Mouse (Mus musculus) cerebellum, adult 9-11 months (tissue): ENCODE data around the gene Gm10382.

Experiments used
- DNase-seq: peaks from one replicate; pipeline ENCODE4 v3.0.0; 2022

Gene Gm10382

GRCm38 (mm10) chr5:125389131-125389578 is at the start of gene Gm10382:
TSS of gene Gm10382 (plus strand) at chr5:125389322.
- peak; percentile 85 for DNase-seq

- no peak for DNase-seq
These were observed 49.1 kb upstream of the Gm10382 start for GRCm38 (mm10) chr5:125339851-125340531.

GRCm38 (mm10) chr5:125340547-125341262 is 48.4 kb upstream of the Gm10382 start, which contains the start of gene Scarb1:
TSS of gene Scarb1 (minus strand) at chr5:125341094.
- peak; percentile 62 for DNase-seq

- DNase-seq: no peak
These were observed 47.5 kb upstream of the Gm10382 start for GRCm38 (mm10) chr5:125341459-125342090.

DNA sequence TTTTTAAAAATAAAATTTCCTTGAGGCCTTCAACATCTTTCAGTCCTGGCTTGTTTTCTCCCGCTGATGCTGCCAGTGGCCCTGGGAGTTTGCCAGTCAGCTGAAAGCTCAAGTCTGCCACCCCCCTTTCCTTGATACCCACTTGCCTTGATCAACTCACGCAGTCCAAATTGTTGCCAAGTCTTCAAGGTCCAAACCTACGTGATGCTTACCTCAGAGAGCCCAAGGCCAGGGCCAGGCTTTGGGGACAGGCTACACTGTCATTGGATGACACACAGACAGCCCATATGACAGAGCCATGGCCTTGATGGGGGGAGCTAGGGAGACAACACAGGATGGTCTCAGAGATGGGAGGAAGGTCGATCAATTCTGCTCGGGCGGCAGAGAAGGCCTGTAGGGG is 44.8 kb upstream of the Gm10382 start:
- DNase-seq: no peak

GRCm38 (mm10) chr5:125348067-125348466 is 41.1 kb upstream of the Gm10382 start:
- DNase-seq: no peak

DNA sequence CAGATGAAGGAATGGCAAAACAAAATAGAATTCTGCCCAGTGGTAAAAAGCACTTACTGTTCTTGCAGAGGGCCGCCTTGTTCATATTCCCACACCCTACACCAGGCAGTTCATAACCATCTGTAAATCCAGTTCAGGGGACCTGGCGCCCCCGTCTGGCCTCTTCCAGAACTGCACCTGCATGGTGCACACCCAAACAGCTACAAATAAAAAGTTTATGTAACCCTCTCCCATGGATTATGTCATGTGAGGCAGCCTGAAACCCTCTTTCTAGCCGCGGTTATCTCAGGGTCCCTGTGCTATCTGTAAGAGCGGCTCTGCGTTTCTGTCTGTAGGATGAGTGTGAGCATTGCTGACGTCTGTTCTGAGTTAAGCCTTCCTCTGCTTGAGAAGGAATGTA is 40.6 kb upstream of the Gm10382 start:
- no peak for DNase-seq

DNA sequence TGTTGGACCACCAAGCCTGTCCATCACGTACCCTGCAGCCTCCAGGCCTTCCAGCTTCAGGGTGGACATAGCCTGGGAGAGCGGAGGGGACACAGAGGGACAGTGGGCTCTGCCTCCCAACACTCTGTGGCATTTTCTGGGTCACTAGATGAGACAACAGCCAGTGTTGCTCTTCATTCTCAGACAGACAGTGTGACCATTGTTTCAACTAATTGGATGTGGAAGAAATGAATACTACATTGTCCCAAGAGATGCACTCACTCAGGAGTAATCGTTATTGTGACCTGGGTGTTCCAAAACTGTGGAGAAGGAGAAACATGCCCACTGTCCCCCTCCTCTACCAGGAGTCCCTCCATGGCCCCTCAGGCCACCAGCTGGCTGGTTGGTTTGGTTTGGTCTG is 39.7 kb upstream of the Gm10382 start:
- DNase-seq: no peak

DNA sequence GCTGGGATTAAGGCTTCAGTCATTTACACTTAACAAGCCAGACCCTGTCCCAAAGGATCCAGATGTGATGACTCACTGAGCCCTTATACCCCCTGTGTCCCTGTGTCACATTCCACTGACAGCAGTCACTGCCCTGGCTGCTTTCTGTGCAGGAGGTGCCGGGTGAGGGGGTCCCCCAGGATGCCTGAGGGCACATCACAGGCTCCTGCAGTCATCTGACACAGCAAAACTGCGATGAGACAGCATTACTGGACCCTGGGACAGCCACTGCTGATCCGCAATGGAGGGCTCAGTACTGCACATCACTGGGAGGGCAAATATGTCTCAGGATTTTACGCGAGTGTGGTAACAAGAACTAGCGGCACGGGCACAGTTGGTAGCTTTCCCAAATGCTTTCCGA is 38.1 kb upstream of the Gm10382 start:
- no peak for DNase-seq

- DNase-seq: no peak
These were observed 37.2 kb upstream of the Gm10382 start for GRCm38 (mm10) chr5:125351939-125352338.

DNA sequence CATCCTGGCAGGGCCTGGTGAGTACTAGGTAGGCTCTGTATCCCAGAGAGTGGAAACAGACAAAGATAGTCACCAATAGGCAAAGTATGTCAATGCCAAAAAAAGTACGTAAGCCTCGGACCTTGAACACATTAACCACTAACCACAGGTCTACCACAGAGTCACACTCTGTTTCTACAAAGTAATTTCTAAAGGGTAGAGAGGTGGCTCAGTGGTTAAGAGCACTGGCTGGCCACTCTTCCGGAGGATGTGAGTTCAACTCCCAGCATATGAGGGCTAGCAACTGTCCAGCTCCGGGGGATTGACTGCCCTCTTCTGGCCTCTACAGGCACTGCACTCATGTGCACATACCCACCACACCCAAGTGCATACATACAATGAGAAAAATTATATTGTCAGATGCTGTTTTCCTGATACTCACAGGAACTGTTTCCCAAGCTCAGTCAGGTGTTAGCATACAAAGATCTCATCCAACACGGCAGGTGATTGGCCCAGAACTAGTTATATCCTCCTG is 36.3 kb upstream of the Gm10382 start:
- no peak for DNase-seq

- no peak for DNase-seq
These were observed 34.1 kb upstream of the Gm10382 start for GRCm38 (mm10) chr5:125354885-125355492.

DNA sequence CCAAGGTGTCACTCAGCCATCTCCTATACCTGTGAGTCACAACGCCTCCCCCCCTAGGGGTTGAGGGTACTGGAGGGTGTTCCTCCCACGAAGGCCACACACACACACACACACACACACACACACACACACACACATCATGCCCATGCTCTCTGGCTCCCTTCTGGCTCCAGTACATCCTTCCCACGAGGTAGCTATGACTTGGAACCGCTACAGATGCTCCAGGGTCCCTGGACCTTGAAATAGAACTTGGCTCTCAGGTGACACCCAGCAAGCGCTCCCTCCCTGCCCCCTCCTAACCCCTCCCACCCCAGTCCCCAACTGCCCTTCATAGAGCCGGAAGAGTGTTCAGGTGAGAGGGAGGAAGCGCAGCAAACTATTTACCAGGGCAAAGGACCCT is 33.5 kb upstream of the Gm10382 start:
- no peak for DNase-seq

GRCm38 (mm10) chr5:125357543-125358269 is 31.4 kb upstream of the Gm10382 start:
- DNase-seq: no peak

GRCm38 (mm10) chr5:125358270-125358608 is 30.9 kb upstream of the Gm10382 start:
- no peak for DNase-seq

GRCm38 (mm10) chr5:125360566-125360965 is 28.6 kb upstream of the Gm10382 start:
- no peak for DNase-seq

DNA sequence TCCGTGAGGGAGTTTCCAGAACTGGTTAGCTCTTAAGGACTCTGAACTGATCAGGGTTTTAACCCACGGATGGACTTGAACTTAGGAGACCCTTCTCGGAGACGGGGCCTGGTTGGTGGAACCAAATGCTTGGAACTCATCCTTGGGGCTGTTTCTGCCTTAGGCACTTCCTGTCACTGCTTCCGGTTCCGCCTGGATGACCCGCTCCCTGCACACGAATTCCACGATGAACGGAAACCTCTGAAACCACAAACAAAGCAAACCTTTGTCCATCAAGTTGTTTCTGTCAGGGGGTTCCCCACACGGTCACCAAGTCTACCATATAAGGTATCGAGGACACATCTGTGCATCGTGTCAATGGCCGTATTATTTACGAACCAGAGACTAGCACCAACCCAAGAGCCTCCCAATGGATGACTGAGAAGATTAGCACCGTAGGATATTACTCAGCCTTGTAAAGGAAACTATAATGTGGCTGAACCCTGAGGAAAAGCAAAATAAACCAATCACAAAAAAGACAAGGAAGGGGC is 28.1 kb upstream of the Gm10382 start:
- no peak for DNase-seq

GRCm38 (mm10) chr5:125363894-125364293 is 25.2 kb upstream of the Gm10382 start:
- no peak for DNase-seq

- no peak for DNase-seq
These were observed 24.2 kb upstream of the Gm10382 start for GRCm38 (mm10) chr5:125364851-125365429.

GRCm38 (mm10) chr5:125368156-125368555 is 21.0 kb upstream of the Gm10382 start:
- DNase-seq: no peak

GRCm38 (mm10) chr5:125368568-125368967 is 20.6 kb upstream of the Gm10382 start:
- peak; percentile 63 for DNase-seq
